Mouse (Mus musculus) splenic B cell, adult 2 months (primary cell): ENCODE measurements around the gene Vmn1r88.
"Not testable (repeated sequence)": the region's sequence is repeated elsewhere in the genome, so short reads cannot be mapped to it uniquely, and the experiment has no call there.

ENCODE experiments used
- DNase-seq: peaks from one replicate; pipeline ENCODE4 v3.0.0-alpha.2; 2011; ENCODE audit warnings: low read depth, low spot score
- H3K27me3 ChIP-seq: 2 replicates; pipeline ENCODE4 v1.6.1; 2012; ENCODE audit warnings: mild to moderate bottlenecking, low read length, moderate library complexity, mixed read lengths; ENCODE audit not compliant: control insufficient read depth, poor library complexity, insufficient read depth, severe bottlenecking
- H3K36me3 ChIP-seq: 2 replicates; pipeline ENCODE4 v1.6.1; 2012; ENCODE audit warnings: mild to moderate bottlenecking, low read length, moderate library complexity, mixed read lengths; ENCODE audit not compliant: control insufficient read depth, poor library complexity, insufficient read depth, severe bottlenecking

The Vmn1r88 gene

GRCm38 (mm10) chr7:13159268-13159667, at the start of gene Vmn1r88:
Vmn1r88 (plus strand) TSS chr7:13159568.
- Histone ChIP-seq H3K27me3 (no peaks in the 10 kb centered on the region), H3K36me3 (no peaks in the 10 kb centered on the region)
- no peak for DNase-seq

DNA sequence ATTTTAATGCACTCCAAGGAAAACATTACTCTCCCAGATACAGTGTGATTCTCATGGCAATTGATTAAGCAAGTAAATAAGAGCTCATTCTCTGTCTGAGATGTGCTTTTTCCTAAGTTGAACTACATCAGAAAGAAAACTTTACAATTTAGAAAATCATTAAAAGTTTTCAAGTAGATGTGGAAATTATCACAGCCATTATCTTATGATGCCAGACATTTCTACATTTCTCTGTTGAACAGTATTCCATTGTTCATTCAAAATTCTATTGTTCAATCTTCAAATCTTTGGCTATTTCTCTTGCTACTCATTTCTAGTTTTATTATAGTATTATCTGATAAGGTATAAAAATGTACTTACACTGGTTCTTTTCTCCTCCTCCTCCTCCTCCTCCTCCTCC, 39.6 kb upstream of the Vmn1r88 start, which contains the start of gene Vmn1r86:
Gene Vmn1r86, minus strand, starts transcription at position 101 of the 400 bp plus-strand sequence.
- DNase-seq = no peak
- no peaks in the 10 kb centered on the region for H3K36me3 ChIP-seq
- no peaks in the 10 kb centered on the region for H3K27me3 ChIP-seq

- DNase-seq, H3K27me3 ChIP-seq, H3K36me3 ChIP-seq: not testable (repeated sequence)
Observed at GRCm38 (mm10) chr7:13123554-13124153, 35.7 kb upstream of the Vmn1r88 start.

GRCm38 (mm10) chr7:13131856-13132255, 27.5 kb upstream of the Vmn1r88 start:
- no peak for DNase-seq
- Histone ChIP-seq H3K36me3 (no peaks in the 10 kb centered on the region), H3K27me3 (no peaks in the 10 kb centered on the region)

GRCm38 (mm10) chr7:13137340-13137739, 22.0 kb upstream of the Vmn1r88 start:
- Histone ChIP-seq H3K27me3 (no peaks in the 10 kb centered on the region), H3K36me3 (no peaks in the 10 kb centered on the region)
- DNase-seq = no peak

DNA sequence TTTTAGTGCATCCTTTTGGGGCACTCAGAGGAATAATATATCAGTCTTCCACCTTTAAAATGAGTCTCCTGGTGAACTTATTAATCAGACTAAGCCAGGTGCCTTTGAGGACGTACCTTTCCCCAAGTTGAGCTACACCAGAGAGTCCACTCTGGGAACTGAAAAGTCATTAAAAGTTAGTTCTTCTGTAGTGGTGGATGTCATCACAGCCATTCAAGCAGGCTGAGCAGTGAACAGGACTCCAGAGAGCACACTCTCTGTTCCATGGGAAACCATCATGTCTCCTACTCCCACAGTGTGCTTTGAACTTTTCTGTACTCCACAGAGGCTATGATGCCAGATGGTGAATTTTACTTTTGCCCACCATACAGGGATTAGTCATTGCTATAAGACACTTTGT, 19.3 kb upstream of the Vmn1r88 start, which contains the start of gene Vmn1r87:
Gene Vmn1r87, minus strand, starts transcription at position 101 of the 400 bp plus-strand sequence.
- Histone ChIP-seq H3K27me3 (no peaks in the 10 kb centered on the region), H3K36me3 (no peaks in the 10 kb centered on the region)
- DNase-seq = no peak

DNA sequence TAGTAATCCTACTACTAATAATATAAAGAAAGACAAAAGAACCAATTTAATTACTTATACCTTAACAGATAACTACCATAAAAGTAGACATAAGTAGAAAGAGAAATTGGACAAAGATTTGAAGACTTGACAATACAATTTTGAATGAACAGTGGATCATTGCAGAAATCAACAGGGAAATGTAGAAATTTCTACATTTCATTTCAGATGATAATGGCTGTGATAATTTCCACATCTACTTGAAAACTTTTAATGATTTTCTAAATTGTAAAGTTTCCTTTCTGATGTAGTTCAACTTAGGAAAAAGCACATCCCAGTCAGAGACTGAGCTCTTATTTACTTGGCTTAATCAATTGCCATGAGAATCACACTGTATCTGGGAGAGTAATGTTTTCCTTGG, 53.4 kb downstream of the Vmn1r88 start, which contains the start of gene Vmn1r89:
Gene Vmn1r89, plus strand, starts transcription at position 301 of the 400 bp plus-strand sequence.
- H3K27me3 ChIP-seq = no peaks in the 10 kb centered on the region
- H3K36me3 ChIP-seq = no peaks in the 10 kb centered on the region
- no peak for DNase-seq
